Mouse (Mus musculus) lung, postnatal 0 days (tissue): Measurements from ENCODE around the gene Dlg2.

Source experiments
- CTCF ChIP-seq: IDR thresholded peaks from 2 replicates; pipeline ENCODE4 v1.5.1; 2016; ENCODE audit warnings: antibody characterized with exemption, mild to moderate bottlenecking
- EP300 ChIP-seq: IDR thresholded peaks from 2 replicates; pipeline ENCODE4 v1.6.1; 2016; ENCODE audit warnings: antibody characterized with exemption, mild to moderate bottlenecking, control low read depth

DNA sequence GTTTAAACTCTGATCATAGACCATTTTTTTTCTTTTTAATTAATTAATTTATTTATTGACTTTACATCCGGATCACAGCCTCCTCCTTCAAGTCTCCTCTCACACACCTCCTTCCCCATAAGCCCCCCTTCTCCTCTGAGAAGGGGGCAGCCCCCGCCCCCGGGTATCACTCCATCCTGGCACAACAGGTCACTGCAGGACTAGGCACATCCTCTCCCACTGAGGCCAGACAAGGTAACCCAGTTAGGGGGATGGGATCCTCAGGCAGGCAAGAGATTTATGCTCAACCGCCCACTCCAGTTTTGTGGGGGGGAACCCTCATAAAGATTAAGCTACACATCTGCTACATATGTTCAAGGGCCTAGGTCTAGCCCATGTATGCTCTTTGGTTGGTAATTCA is 1636.6 kb downstream of the Dlg2 start:
- TF ChIP-seq CTCF (no peak), EP300 (no peak)
